Mouse (Mus musculus) bone marrow macrophage, adult 2 months (primary cell): Measurements from ENCODE around the gene Olfr476.

ENCODE experiments used
- CTCF ChIP-seq: IDR thresholded peaks from 2 replicates; pipeline ENCODE4 v1.5.1; 2012; ENCODE audit warnings: low read depth, mild to moderate bottlenecking, low read length, moderate library complexity
- POLR2A ChIP-seq: IDR thresholded peaks from 2 replicates; pipeline ENCODE4 v1.6.1; 2012; ENCODE audit warnings: mild to moderate bottlenecking, low read depth, low read length, borderline replicate concordance

DNA sequence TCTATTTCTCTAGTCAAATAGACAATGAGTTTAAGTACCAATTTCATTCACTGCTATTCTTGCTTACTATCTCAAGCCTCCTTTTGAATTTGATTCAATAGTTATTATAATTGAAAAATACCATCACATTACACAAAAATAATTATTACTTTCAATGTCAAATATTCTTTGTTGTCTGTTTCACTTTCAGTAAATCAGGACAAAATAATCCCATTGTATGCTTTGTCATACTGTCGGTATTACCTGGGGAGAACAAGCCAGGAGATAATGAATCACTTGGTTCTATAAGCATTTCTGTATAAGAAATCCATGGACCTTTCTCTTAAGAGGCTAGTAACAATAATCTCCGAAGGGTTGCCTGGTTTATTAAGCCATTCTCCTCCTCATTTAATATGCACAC, 21.8 kb downstream of the Olfr476 start, which contains the start of gene Olfr477:
- TF ChIP-seq CTCF, result no peak
- no peak for TF ChIP-seq POLR2A
